Mouse (Mus musculus) heart, embryonic 14.5 days (tissue): ENCODE data around the gene Slc5a1. TPM values are rescaled to one million over a fixed set of nuclear protein-coding genes. Genes with fewer than 3 reads are reported as not detected.

Source experiments
- ATAC-seq: fragments of 200-750 bp; cut with Nextera tagmentation; 2 replicates; pipeline ENCODE4 v1.8.0; 2017; ENCODE audit warnings: low read depth, moderate TSS enrichment; ENCODE audit not compliant: insufficient number of reproducible peaks, insufficient read depth, low FRiP score
- H3K27ac ChIP-seq, 2 experiments: fragments of 200-500 bp in 1 of 2; fragments of 300-500 bp in 1 of 2; sonication (generic) in 1 of 2; replicated peaks in 1 of 2; 2 replicates each; pipeline ENCODE4 v1.5.1; 2012 to 2014; ENCODE audit warnings: low read depth in 2 of 2, low read length in 2 of 2, control low read depth in 1 of 2, mild to moderate bottlenecking in 1 of 2, mixed read lengths in 1 of 2; ENCODE audit not compliant: control insufficient read depth in 1 of 2, insufficient read depth in 1 of 2
- H3K27me3 ChIP-seq: fragments of 300-500 bp; sonication (generic); 2 replicates; pipeline ENCODE4 v1.6.1; 2014; ENCODE audit warnings: mild to moderate bottlenecking, low read length, control low read depth; ENCODE audit not compliant: control insufficient read depth, insufficient read depth
- H3K36me3 ChIP-seq: fragments of 300-500 bp; sonication (generic); 2 replicates; pipeline ENCODE4 v1.6.1; 2014; ENCODE audit warnings: mild to moderate bottlenecking, control low read depth, low read length, mixed read lengths; ENCODE audit not compliant: control insufficient read depth, insufficient read depth
- H3K4me1 ChIP-seq, 2 experiments: fragments of 200-500 bp in 1 of 2; fragments of 300-500 bp in 1 of 2; sonication (generic) in 1 of 2; 2 replicates each; pipeline ENCODE4 v1.6.1; 2012 to 2014; ENCODE audit warnings: low read length in 2 of 2, control low read depth in 1 of 2, mixed read lengths in 1 of 2; ENCODE audit not compliant: control insufficient read depth in 2 of 2, insufficient read depth in 2 of 2
- H3K4me2 ChIP-seq: fragments of 300-500 bp; sonication (generic); 2 replicates; pipeline ENCODE4 v1.6.1; 2014; ENCODE audit warnings: mild to moderate bottlenecking, low read length
- H3K4me3 ChIP-seq, 2 experiments: fragments of 200-500 bp in 1 of 2; fragments of 300-500 bp in 1 of 2; sonication (generic) in 1 of 2; 2 replicates each; pipeline ENCODE4 v1.5.1; 2012 to 2014; ENCODE audit warnings: low read length in 2 of 2, mild to moderate bottlenecking in 2 of 2, control low read depth in 1 of 2, low read depth in 1 of 2, moderate library complexity in 1 of 2; ENCODE audit not compliant: control insufficient read depth in 1 of 2, insufficient read depth in 1 of 2
- H3K9ac ChIP-seq: fragments of 300-500 bp; sonication (generic); 2 replicates; pipeline ENCODE4 v1.6.1; 2014; ENCODE audit warnings: mild to moderate bottlenecking, low read length
- H3K9me3 ChIP-seq: fragments of 300-500 bp; sonication (generic); 2 replicates; pipeline ENCODE4 v1.6.1; 2016; ENCODE audit warnings: low read length, control low read depth; ENCODE audit not compliant: control insufficient read depth
- WGBS: fragments of 180-500 bp; shearing (Covaris S2); extraction: QIAGEN DNeasy Blood & Tissue Kit; methylation state at CpG from one replicate; pipeline ENCODE4 v1.1.7; 2014; 5-methylcytosine and 5-hydroxymethylcytosine counted together
- polyA plus RNA-seq: library from polyadenylated mRNA; unstranded; fragments of >200 nt; fragmentation: Nextera tagmentation; extraction: Ambion mirVana; gene quantifications from 2 replicates; pipeline ENCODE4 v1.2.1, GENCODE M21; 2014

The Slc5a1 gene
- polyA plus RNA-seq, 1 experiment from 2014 or later = not detected

- Histone ChIP-seq H3K27ac (no peak overlapping the region), H3K9ac (no peak overlapping the region), H3K4me1 (no peaks in the 10 kb centered on the region), H3K36me3 (no peaks in the 10 kb centered on the region), H3K4me3 (no peak overlapping the region), H3K4me2 (no peak overlapping the region), H3K9me3 (no peaks in the 10 kb centered on the region), H3K27me3 (no peaks in the 10 kb centered on the region)
- 82% methylated on average over 4 of the region's 4 CpGs for WGBS
- ATAC-seq = no peak
These were observed 21.3 kb downstream of the Slc5a1 start for GRCm38 (mm10) chr5:33125318-33125717.

DNA sequence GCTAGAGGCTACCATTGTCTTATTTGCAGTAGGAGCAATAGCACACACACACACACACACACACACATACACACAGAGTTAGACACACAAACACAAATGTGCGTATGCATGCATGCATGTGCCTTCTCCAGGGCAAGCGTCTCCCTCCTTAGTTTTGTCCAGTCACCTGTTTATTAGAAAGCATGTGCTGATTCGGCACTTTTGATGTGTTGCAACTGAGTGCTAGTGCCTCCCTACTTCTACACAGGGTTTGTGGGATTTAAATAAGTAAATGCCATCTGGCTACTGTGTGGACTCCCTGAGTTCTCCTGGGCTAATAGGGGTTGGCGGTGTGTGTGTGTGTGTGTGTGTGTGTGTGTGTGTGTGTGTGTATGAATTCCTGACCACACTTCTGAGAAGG lies 30.1 kb downstream of the Slc5a1 start:
- Histone ChIP-seq H3K27me3 (no peaks in the 10 kb centered on the region), H3K4me2 (no peak overlapping the region), H3K4me1 (no peaks in the 10 kb centered on the region), H3K27ac (no peak overlapping the region), H3K36me3 (no peaks in the 10 kb centered on the region), H3K4me3 (no peak overlapping the region), H3K9me3 (no peaks in the 10 kb centered on the region), H3K9ac (no peak overlapping the region)
- no peak for ATAC-seq
- 86% methylated on average over 4 of the region's 4 CpGs for WGBS

GRCm38 (mm10) chr5:33135611-33136010 lies 31.6 kb downstream of the Slc5a1 start:
- Histone ChIP-seq H3K4me1 (no peaks in the 10 kb centered on the region), H3K27ac (no peak overlapping the region), H3K36me3 (no peaks in the 10 kb centered on the region), H3K4me3 (no peak overlapping the region), H3K9ac (no peak overlapping the region), H3K9me3 (no peaks in the 10 kb centered on the region), H3K4me2 (no peak overlapping the region), H3K27me3 (no peaks in the 10 kb centered on the region)
- 82% methylated on average over 5 of the region's 5 CpGs for WGBS
- ATAC-seq = no peak

DNA sequence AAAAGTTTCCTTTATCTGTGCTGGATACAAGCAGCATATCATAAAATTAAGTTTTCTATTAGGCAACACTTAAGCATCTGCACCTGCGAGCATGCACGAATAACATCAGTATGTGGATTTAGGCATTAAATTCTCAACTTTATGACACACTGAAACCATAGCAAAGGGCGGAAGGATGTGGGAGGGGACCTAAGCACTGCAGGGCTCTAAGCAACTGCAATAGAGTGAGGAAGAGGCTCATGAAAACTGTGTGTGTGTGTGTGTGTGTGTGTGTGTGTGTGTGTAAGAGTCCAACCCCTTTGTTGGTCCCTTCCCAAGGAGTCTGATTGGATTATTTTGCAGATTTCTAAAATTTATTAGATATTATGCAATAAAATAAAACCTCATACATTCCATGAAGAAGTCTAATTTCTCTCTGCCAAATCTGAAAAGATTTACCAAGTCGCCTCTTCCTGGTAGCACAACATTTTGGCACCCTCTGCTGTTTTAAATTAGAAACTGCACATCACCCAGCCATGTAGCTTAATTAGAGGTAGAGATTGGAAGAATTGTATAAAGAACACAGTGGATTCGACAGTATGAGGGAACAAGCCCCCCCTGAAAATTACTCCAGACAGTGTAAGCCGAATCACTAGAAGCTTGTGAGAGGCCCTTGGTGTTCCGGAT lies 38.9 kb downstream of the Slc5a1 start:
- Histone ChIP-seq H3K27me3 (0 out of 2 replicates have a peak, but pooled peaks cover 3% of the 10 kb centered on the region), H3K4me2 (no peak overlapping the region), H3K27ac (no peak overlapping the region), H3K36me3 (no peaks in the 10 kb centered on the region), H3K9me3 (no peaks in the 10 kb centered on the region), H3K4me1 (no peaks in the 10 kb centered on the region; a peak in 1 of 4 replicates), H3K4me3 (no peak overlapping the region), H3K9ac (peak overlapping the region; percentile 30; the same call in 1 of the 2 replicates)
- ATAC-seq = no peak
- 49% methylated on average over 7 of the region's 7 CpGs for WGBS

- WGBS = 41% methylated on average over 5 of the region's 5 CpGs
- no peak overlapping the region for H3K27ac ChIP-seq
- ATAC-seq = no peak
- H3K9ac ChIP-seq = no peak overlapping the region
- H3K27me3 ChIP-seq = 0 out of 2 replicates have a peak, but pooled peaks cover 3% of the 10 kb centered on the region
- H3K4me3 ChIP-seq = no peak overlapping the region
- no peaks in the 10 kb centered on the region for H3K9me3 ChIP-seq
- no peaks in the 10 kb centered on the region; a peak in 1 of 4 replicates for H3K4me1 ChIP-seq
- no peak overlapping the region for H3K4me2 ChIP-seq
- H3K36me3 ChIP-seq = no peaks in the 10 kb centered on the region
These were observed 40.0 kb downstream of the Slc5a1 start for GRCm38 (mm10) chr5:33144025-33144424.

GRCm38 (mm10) chr5:33146837-33147236 lies 42.8 kb downstream of the Slc5a1 start:
- ATAC-seq = no peak
- H3K9me3 ChIP-seq = no peaks in the 10 kb centered on the region
- H3K4me3 ChIP-seq = no peak overlapping the region
- H3K4me2 ChIP-seq = no peak overlapping the region
- H3K4me1 ChIP-seq = no peaks in the 10 kb centered on the region; a peak in 1 of 4 replicates
- H3K27me3 ChIP-seq = 0 out of 2 replicates have a peak, but pooled peaks cover 3% of the 10 kb centered on the region
- H3K9ac ChIP-seq = no peak overlapping the region
- no peaks in the 10 kb centered on the region for H3K36me3 ChIP-seq
- 81% methylated on average over 9 of the region's 9 CpGs for WGBS
- no peak overlapping the region for H3K27ac ChIP-seq

- no peak overlapping the region for H3K9ac ChIP-seq
- no peaks in the 10 kb centered on the region; a peak in 1 of 4 replicates for H3K4me1 ChIP-seq
- no peak overlapping the region for H3K4me3 ChIP-seq
- no peak overlapping the region for H3K27ac ChIP-seq
- WGBS = 48% methylated on average over 6 of the region's 6 CpGs
- no peak for ATAC-seq
- H3K4me2 ChIP-seq = no peak overlapping the region
- H3K9me3 ChIP-seq = no peaks in the 10 kb centered on the region
- no peaks in the 10 kb centered on the region for H3K36me3 ChIP-seq
- no peaks in the 10 kb centered on the region for H3K27me3 ChIP-seq
These were observed 43.7 kb downstream of the Slc5a1 start for GRCm38 (mm10) chr5:33147691-33148090.

DNA sequence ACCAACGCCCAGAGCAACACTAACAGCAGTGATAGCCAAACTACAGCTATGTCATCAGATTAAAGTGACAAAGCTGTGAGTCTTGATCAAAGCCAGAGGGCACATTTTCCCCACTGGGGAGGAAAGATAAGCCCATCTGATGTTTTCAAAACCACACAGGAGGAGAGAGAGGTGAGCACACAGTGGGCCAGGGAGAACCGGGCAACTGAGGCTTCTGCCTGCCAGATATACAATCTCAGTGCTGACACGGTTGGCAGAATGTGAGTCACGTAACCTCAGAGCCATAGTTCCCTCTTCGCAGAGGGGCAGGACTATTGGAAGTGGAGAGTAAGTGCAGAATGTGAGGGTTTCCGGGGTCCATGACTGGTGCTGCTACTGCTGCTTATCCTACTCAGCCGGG lies 89.5 kb downstream of the Slc5a1 start:
- no peak for ATAC-seq
- Histone ChIP-seq H3K4me1 (peaks cover 11 to 14% of the 10 kb centered on the region in 2 experiments), H3K4me3 (no peak overlapping the region), H3K4me2 (peak overlapping the region; percentile 20; the same call in 1 of the 2 replicates), H3K9ac (no peak overlapping the region), H3K36me3 (no peaks in the 10 kb centered on the region), H3K27ac (no peak overlapping the region), H3K9me3 (no peaks in the 10 kb centered on the region), H3K27me3 (no peaks in the 10 kb centered on the region)
- WGBS = 7% methylated on average over 7 of the region's 7 CpGs
